Mouse (Mus musculus): Measurements from ENCODE around the gene Cenpu. TPM values are rescaled to one million over a fixed set of nuclear protein-coding genes. Genes with fewer than 3 reads are reported as not detected.

Gene Cenpu
- polyA plus RNA-seq, 1 experiment from 2014 or later: 6.3 TPM

- Histone ChIP-seq H3K4me2 (no peak overlapping the region), H3K4me3 (replicated peaks) (no peak overlapping the region), H3K27ac (replicated peaks) (no peak overlapping the region), H3K36me3 (no peaks in the 10 kb centered on the region), H3K9me3 (replicated peaks) (no peaks in the 10 kb centered on the region), H3K27me3 (replicated peaks) (no peaks in the 10 kb centered on the region), H3K4me1 (no peaks in the 10 kb centered on the region), H3K9ac (replicated peaks) (no peak overlapping the region)
- no peak for ATAC-seq (ENCODE audit: low FRiP score)
- whole genome bisulfite sequencing: 90% methylated on average over 5 of the region's 5 CpGs
These were observed 51.8 kb downstream of the Cenpu start for GRCm38 (mm10) chr8:46603587-46603986.

GRCm38 (mm10) chr8:46606930-46607329, 55.1 kb downstream of the Cenpu start:
- Histone ChIP-seq H3K36me3 (no peaks in the 10 kb centered on the region), H3K4me1 (no peaks in the 10 kb centered on the region)
- WGBS: 76% methylated on average over 1 of the region's 1 CpGs

GRCm38 (mm10) chr8:46611557-46611956, 59.7 kb downstream of the Cenpu start:
- no peak for ATAC-seq (ENCODE audit: low FRiP score)
- no peak overlapping the region for H3K4me2 ChIP-seq
- no peaks in the 10 kb centered on the region for H3K9me3 ChIP-seq (replicated peaks)
- no peak overlapping the region for H3K4me3 ChIP-seq (replicated peaks)
- WGBS: 92% methylated on average over 8 of the region's 8 CpGs
- no peaks in the 10 kb centered on the region for H3K36me3 ChIP-seq
- H3K4me1 ChIP-seq: peaks cover 9% of the 10 kb centered on the region
- H3K27me3 ChIP-seq (replicated peaks): no peaks in the 10 kb centered on the region
- H3K9ac ChIP-seq (replicated peaks): no peak overlapping the region
- no peak overlapping the region for H3K27ac ChIP-seq (replicated peaks)

More at GRCm38 (mm10) chr8:46606930-46607329, 55.1 kb downstream of the Cenpu start:
- Histone ChIP-seq H3K27me3 (replicated peaks) (no peaks in the 10 kb centered on the region), H3K9ac (replicated peaks) (no peak overlapping the region), H3K9me3 (replicated peaks) (no peaks in the 10 kb centered on the region), H3K4me3 (replicated peaks) (no peak overlapping the region), H3K4me2 (no peak overlapping the region), H3K27ac (replicated peaks) (no peak overlapping the region)
- ATAC-seq (ENCODE audit: low FRiP score): no peak

GRCm38 (mm10) chr8:46612913-46613312, 61.1 kb downstream of the Cenpu start:
- no peak overlapping the region for H3K4me3 ChIP-seq (replicated peaks)
- no peak overlapping the region for H3K4me2 ChIP-seq
- ATAC-seq (ENCODE audit: low FRiP score): no peak
- H3K9ac ChIP-seq (replicated peaks): no peak overlapping the region
- 86% methylated on average over 4 of the region's 4 CpGs for WGBS
- H3K27ac ChIP-seq (replicated peaks): no peak overlapping the region
- H3K36me3 ChIP-seq: no peaks in the 10 kb centered on the region
- peaks cover 11% of the 10 kb centered on the region for H3K4me1 ChIP-seq
- no peaks in the 10 kb centered on the region for H3K9me3 ChIP-seq (replicated peaks)
- H3K27me3 ChIP-seq (replicated peaks): no peaks in the 10 kb centered on the region

GRCm38 (mm10) chr8:46613377-46613776, 61.5 kb downstream of the Cenpu start:
- Histone ChIP-seq H3K9ac (replicated peaks) (no peak overlapping the region), H3K27ac (replicated peaks) (no peak overlapping the region), H3K4me2 (no peak overlapping the region), H3K9me3 (replicated peaks) (no peaks in the 10 kb centered on the region), H3K4me3 (replicated peaks) (no peak overlapping the region), H3K27me3 (replicated peaks) (no peaks in the 10 kb centered on the region), H3K36me3 (no peaks in the 10 kb centered on the region), H3K4me1 (peaks cover 11% of the 10 kb centered on the region)
- ATAC-seq (ENCODE audit: low FRiP score): no peak
- WGBS: 74% methylated on average over 4 of the region's 4 CpGs

GRCm38 (mm10) chr8:46615936-46616335, 64.1 kb downstream of the Cenpu start:
- H3K4me3 ChIP-seq (replicated peaks): no peak overlapping the region
- 91% methylated on average over 8 of the region's 8 CpGs for WGBS
- no peaks in the 10 kb centered on the region for H3K9me3 ChIP-seq (replicated peaks)
- H3K27ac ChIP-seq (replicated peaks): no peak overlapping the region
- H3K36me3 ChIP-seq: no peaks in the 10 kb centered on the region
- ATAC-seq (ENCODE audit: low FRiP score): no peak
- no peaks in the 10 kb centered on the region for H3K27me3 ChIP-seq (replicated peaks)
- peak overlapping the region; percentile 86 for H3K4me2 ChIP-seq
- H3K9ac ChIP-seq (replicated peaks): no peak overlapping the region
- peaks cover 26% of the 10 kb centered on the region for H3K4me1 ChIP-seq

GRCm38 (mm10) chr8:46616879-46617689, 65.3 kb downstream of the Cenpu start, which contains the start of the genes Primpol and Casp3:
Gene Primpol, minus strand, starts transcription at chr8:46617212.
Gene Casp3, plus strand, starts transcription at chr8:46617291.
- H3K27me3 ChIP-seq (replicated peaks): no peaks in the 10 kb centered on the region
- H3K36me3 ChIP-seq: no peaks in the 10 kb centered on the region
- peak within 1 kb of the TSS; percentile 90 for H3K9ac ChIP-seq (replicated peaks)
- H3K4me2 ChIP-seq: peak within 1 kb of the TSS; percentile 86
- ATAC-seq (ENCODE audit: low FRiP score): peak; percentile 99
- peaks cover 30% of the 10 kb centered on the region for H3K4me1 ChIP-seq
- peak within 1 kb of the TSS; percentile 94 for H3K27ac ChIP-seq (replicated peaks)
- peak within 1 kb of the TSS; percentile 79 for H3K4me3 ChIP-seq (replicated peaks)
- under 1% methylated on average over 46 of the region's 54 CpGs for WGBS
- no peaks in the 10 kb centered on the region for H3K9me3 ChIP-seq (replicated peaks)

GRCm38 (mm10) chr8:46617690-46618620, 66.1 kb downstream of the Cenpu start:
- no peak; the same call in 1 of the 2 replicates for ATAC-seq (ENCODE audit: low FRiP score)
- H3K9ac ChIP-seq (replicated peaks): peak overlapping the region; percentile 90
- peak overlapping the region; percentile 94 for H3K27ac ChIP-seq (replicated peaks)
- H3K4me3 ChIP-seq (replicated peaks): peak overlapping the region; percentile 79
- no peaks in the 10 kb centered on the region for H3K9me3 ChIP-seq (replicated peaks)
- no peaks in the 10 kb centered on the region for H3K27me3 ChIP-seq (replicated peaks)
- H3K36me3 ChIP-seq: no peaks in the 10 kb centered on the region
- H3K4me1 ChIP-seq: peaks cover 35% of the 10 kb centered on the region
- peak overlapping the region; percentile 86 for H3K4me2 ChIP-seq
- WGBS: under 1% methylated on average over 38 of the region's 38 CpGs

GRCm38 (mm10) chr8:46618639-46619320, 67.0 kb downstream of the Cenpu start:
- no peaks in the 10 kb centered on the region for H3K9me3 ChIP-seq (replicated peaks)
- WGBS: 2% methylated on average over 10 of the region's 10 CpGs
- no peak for ATAC-seq (ENCODE audit: low FRiP score)
- H3K4me1 ChIP-seq: peaks cover 35% of the 10 kb centered on the region
- no peaks in the 10 kb centered on the region for H3K36me3 ChIP-seq
- no peaks in the 10 kb centered on the region for H3K27me3 ChIP-seq (replicated peaks)
- peak overlapping the region; percentile 90 for H3K9ac ChIP-seq (replicated peaks)
- H3K4me2 ChIP-seq: peak overlapping the region; percentile 86
- H3K27ac ChIP-seq (replicated peaks): peak overlapping the region; percentile 94; the same call in 1 of the 2 replicates
- peak overlapping the region; percentile 79 for H3K4me3 ChIP-seq (replicated peaks)

GRCm38 (mm10) chr8:46622446-46623270, 70.8 kb downstream of the Cenpu start:
- Histone ChIP-seq H3K9me3 (replicated peaks) (no peaks in the 10 kb centered on the region), H3K36me3 (no peaks in the 10 kb centered on the region), H3K4me2 (no peak overlapping the region), H3K27ac (replicated peaks) (no peak overlapping the region), H3K4me1 (peaks cover 24% of the 10 kb centered on the region), H3K9ac (replicated peaks) (no peak overlapping the region), H3K27me3 (replicated peaks) (no peaks in the 10 kb centered on the region), H3K4me3 (replicated peaks) (no peak overlapping the region)
- ATAC-seq (ENCODE audit: low FRiP score): no peak
- 65% methylated on average over 9 of the region's 9 CpGs for WGBS
